Mouse (Mus musculus) layer of hippocampus, adult 18-20 months (tissue): ENCODE data around the gene Lrriq1. TPM values are rescaled to one million over a fixed set of nuclear protein-coding genes. Genes with fewer than 3 reads are reported as not detected.
A peak's percentile ranks its signal among the peaks of the same experiment; 100 is the strongest.

Experiments
- DNase-seq, 2 experiments: peaks; one replicate each; pipeline ENCODE4 v3.0.0; 2022; ENCODE audit warnings: low spot score in 2 of 2
- long read RNA-seq: library from polyadenylated mRNA; stranded (forward); transcript quantifications from one replicate; pipeline ENCODE4 v2.0.0, GENCODE M21; 2021
- total RNA-seq, 2 experiments: library from RNA; stranded (reverse); gene quantifications; 2 replicates each; pipeline ENCODE4 v1.2.3; 2021

The Lrriq1 gene
- 1 to 10 TPM; 2.4 to 3.5 TPM for total RNA-seq
- long read RNA-seq: 0 reads

GRCm38 (mm10) chr10:103235707-103236459 lies at the start of gene Lrriq1:
TSS of gene Lrriq1 (minus strand) at chr10:103236322.
- DNase-seq: peak; percentile 82 to 93

- peak in 1 of 2 experiments; percentile 66 for DNase-seq
These were observed 18.0 kb upstream of the Lrriq1 start for GRCm38 (mm10) chr10:103253842-103254803.

GRCm38 (mm10) chr10:103236460-103236772 lies 294 bp upstream of the Lrriq1 start:
- DNase-seq: no peak

GRCm38 (mm10) chr10:103226646-103227045 lies 9.5 kb downstream of the Lrriq1 start:
- no peak for DNase-seq

GRCm38 (mm10) chr10:103194655-103195328 lies 41.3 kb downstream of the Lrriq1 start:
- peak in 1 of 2 experiments; percentile 50 for DNase-seq

- DNase-seq: no peak
These were observed 90.2 kb downstream of the Lrriq1 start for GRCm38 (mm10) chr10:103145769-103146379.

GRCm38 (mm10) chr10:103144927-103145768 lies 91.0 kb downstream of the Lrriq1 start:
- DNase-seq: no peak

- no peak for DNase-seq
These were observed 93.6 kb downstream of the Lrriq1 start for GRCm38 (mm10) chr10:103142526-103142925.

- peak in 1 of 2 experiments; percentile 29 for DNase-seq
These were observed 94.6 kb downstream of the Lrriq1 start for GRCm38 (mm10) chr10:103141532-103141931.

- DNase-seq: no peak
These were observed 95.5 kb downstream of the Lrriq1 start for GRCm38 (mm10) chr10:103140609-103141008.

- DNase-seq: no peak
These were observed 121.5 kb downstream of the Lrriq1 start for GRCm38 (mm10) chr10:103114629-103115028.

GRCm38 (mm10) chr10:103108090-103108489 lies 128.0 kb downstream of the Lrriq1 start:
- no peak for DNase-seq

- DNase-seq: no peak
These were observed 150.0 kb downstream of the Lrriq1 start for GRCm38 (mm10) chr10:103086101-103086500.

GRCm38 (mm10) chr10:103049593-103049992 lies 186.5 kb downstream of the Lrriq1 start:
- DNase-seq: no peak

- no peak for DNase-seq
These were observed 189.5 kb downstream of the Lrriq1 start for GRCm38 (mm10) chr10:103046623-103047022.

- DNase-seq: no peak
These were observed 191.1 kb downstream of the Lrriq1 start for GRCm38 (mm10) chr10:103045019-103045418.

GRCm38 (mm10) chr10:103035002-103035640 lies 201.0 kb downstream of the Lrriq1 start:
- DNase-seq: no peak

GRCm38 (mm10) chr10:103030931-103031330 lies 205.2 kb downstream of the Lrriq1 start:
- no peak for DNase-seq

GRCm38 (mm10) chr10:103029730-103030490 lies 206.2 kb downstream of the Lrriq1 start, which contains the start of gene Alx1:
TSS of gene Alx1 (minus strand) at chr10:103030215.
- no peak for DNase-seq
